Comparison of ENCODE assay signal across 9 mouse cellular contexts in the genomic region with DNA sequence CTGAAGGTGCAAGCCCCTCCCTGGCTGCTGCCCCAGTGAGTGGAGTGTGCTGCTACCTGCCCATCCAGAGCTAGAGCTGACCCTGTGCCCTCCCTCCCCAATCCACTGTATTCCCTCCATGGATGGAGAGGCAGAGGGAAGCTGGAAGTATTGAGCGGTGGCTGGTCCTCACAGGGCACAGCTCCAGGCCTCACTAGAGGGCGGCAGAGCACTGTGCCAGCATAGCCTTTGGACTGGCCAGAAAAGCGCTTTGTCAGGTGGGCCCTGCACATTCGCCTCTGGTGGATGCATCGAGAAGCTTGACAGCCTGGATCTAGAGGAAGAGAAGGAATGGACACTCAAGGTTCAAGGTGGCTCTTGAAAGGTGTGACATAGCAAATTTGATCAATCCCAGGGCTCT. TPM values are rescaled to one million over a fixed set of nuclear protein-coding genes. Genes with fewer than 3 reads are reported as not detected.
DNase-seq lines count a peak whose midpoint lies in the region; ATAC-seq lines count a peak whose summit lies in the region.
"Had no signal": no experiment of that assay in that cellular context is flagged by ENCODE, and none has a peak within 500 bp of the region (broad histone marks: within the 10 kb centered on the region; RNA-seq: fewer than 3 reads in every experiment).

No protein-coding gene starts in this region.

- intact Hi-C loops in gastrocnemius, postnatal 14 days (cut with DNase I; ENCODE audit: low total_unique reads) = no loop called here

- H3K27me3 ChIP-seq in limb, embryonic 11.5 days (ENCODE audit: control insufficient read depth, insufficient read depth, low read length) = no peaks in the 10 kb centered on the region
- H3K27me3 ChIP-seq in midbrain, embryonic 13.5 days = no peaks in the 10 kb centered on the region
- H3K27me3 ChIP-seq in splenic B cell, adult 2 months (ENCODE audit: control insufficient read depth, insufficient read depth, low read length, poor library complexity, severe bottlenecking) = no peaks in the 10 kb centered on the region

- DNase-seq in gastrocnemius, adult 18-20 months (ENCODE audit: low spot score) = peak; percentile 16
- no peak for DNase-seq in gastrocnemius, postnatal 25 days
- DNase-seq in cerebellum, postnatal 36 days = peak; percentile 54 to 65
- peak; percentile 45 for DNase-seq in gastrocnemius, postnatal 14 days
- peak; percentile 72 for DNase-seq in kidney, adult 18-20 months
- DNase-seq in limb, embryonic 11.5 days (ENCODE audit: low spot score) = peak; percentile 82
- peak; percentile 65 for DNase-seq in splenic B cell, adult 2 months (ENCODE audit: low read depth, low spot score)

- H3K27ac ChIP-seq in limb, embryonic 11.5 days (replicated peaks; ENCODE audit: low read depth, low read length) = no peak overlapping the region
- H3K27ac ChIP-seq in midbrain, embryonic 13.5 days = no peak overlapping the region

- 10% methylated on average over 5 of the region's 5 CpGs for WGBS in limb, embryonic 11.5 days
- 10% methylated on average over 5 of the region's 5 CpGs for WGBS in midbrain, embryonic 13.5 days

- H3K4me2 ChIP-seq in limb, embryonic 11.5 days (ENCODE audit: low read depth, severe bottlenecking) = no peak overlapping the region
- H3K4me2 ChIP-seq in midbrain, embryonic 13.5 days (replicated peaks) = no peak overlapping the region

- no peak overlapping the region for H3K4me3 ChIP-seq in limb, embryonic 11.5 days (ENCODE audit: low read depth, low read length)
- no peak overlapping the region for H3K4me3 ChIP-seq in midbrain, embryonic 13.5 days (replicated peaks)

- ATAC-seq in limb, embryonic 11.5 days (ENCODE audit: insufficient number of reproducible peaks, low FRiP score, low TSS enrichment, low read depth) = peak; percentile 79; the same call in 1 of the 2 replicates
- ATAC-seq in midbrain, embryonic 13.5 days = peak; percentile 91

- no peaks in the 10 kb centered on the region for H3K4me1 ChIP-seq in limb, embryonic 11.5 days (ENCODE audit: control insufficient read depth, insufficient read depth, low read length)
- H3K4me1 ChIP-seq in midbrain, embryonic 13.5 days (replicated peaks) = no peaks in the 10 kb centered on the region

- H3K9me3 ChIP-seq in limb, embryonic 11.5 days (ENCODE audit: control insufficient read depth, low read length) = no peaks in the 10 kb centered on the region
- no peaks in the 10 kb centered on the region for H3K9me3 ChIP-seq in midbrain, embryonic 13.5 days

- H3K36me3 ChIP-seq in limb, embryonic 11.5 days (ENCODE audit: control insufficient read depth, insufficient read depth, low read length) = no peaks in the 10 kb centered on the region
- no peaks in the 10 kb centered on the region for H3K36me3 ChIP-seq in midbrain, embryonic 13.5 days
- no peaks in the 10 kb centered on the region for H3K36me3 ChIP-seq in splenic B cell, adult 2 months (ENCODE audit: control insufficient read depth, insufficient read depth, low read length, poor library complexity, severe bottlenecking)

- no peak overlapping the region for H3K9ac ChIP-seq in limb, embryonic 11.5 days (ENCODE audit: low read length)
- no peak overlapping the region for H3K9ac ChIP-seq in midbrain, embryonic 13.5 days (replicated peaks)

RNA-seq across cellular contexts. Expression of a gene that starts 9.6 kb away (rescaled TPM):
- not detected for total RNA-seq in gastrocnemius, adult 18-20 months (2021)
- total RNA-seq in gastrocnemius, postnatal 25 days (2021) = not detected
- not detected for total RNA-seq in gastrocnemius, postnatal 14 days (2021)
- not detected in 2 replicates for polyA plus RNA-seq in limb, embryonic 11.5 days (2014; fragmentation: Nextera tagmentation; extraction: Ambion mirVana)
- polyA plus RNA-seq in midbrain, embryonic 13.5 days (2015; fragmentation: Nextera tagmentation; extraction: Ambion mirVana) = 0.23 TPM in 1 of 2 replicates, not detected in the other
- polyA plus RNA-seq: C2C12 had no signal

RNA-seq across cellular contexts. Expression of a gene that starts 27.0 kb away (rescaled TPM):
- total RNA-seq in gastrocnemius, adult 18-20 months (2021) = 1 to 10 TPM in 1 of 2 experiments, not detected in 1; 1.1 TPM
- not detected for total RNA-seq in gastrocnemius, postnatal 25 days (2021)
- not detected for total RNA-seq in gastrocnemius, postnatal 14 days (2021)
- 0.44 and 0.69 TPM in 2 replicates for polyA plus RNA-seq in limb, embryonic 11.5 days (2014; fragmentation: Nextera tagmentation; extraction: Ambion mirVana)
- 1.4 TPM in 1 of 2 replicates, not detected in the other for polyA plus RNA-seq in midbrain, embryonic 13.5 days (2015; fragmentation: Nextera tagmentation; extraction: Ambion mirVana)
- polyA plus RNA-seq: C2C12 had no signal

RNA-seq across cellular contexts. Expression of a gene that starts 32.2 kb away (rescaled TPM):
- total RNA-seq in gastrocnemius, adult 18-20 months (2021) = under 1 TPM; 0.46 to 0.47 TPM
- under 1 TPM; 0.92 to 0.94 TPM for total RNA-seq in gastrocnemius, postnatal 25 days (2021)
- 1 to 10 TPM; 1.9 to 2.6 TPM for total RNA-seq in gastrocnemius, postnatal 14 days (2021)
- polyA plus RNA-seq in limb, embryonic 11.5 days (2014; fragmentation: Nextera tagmentation; extraction: Ambion mirVana) = 9.8 and 12.1 TPM in 2 replicates
- 1.3 and 2.1 TPM in 2 replicates for polyA plus RNA-seq in midbrain, embryonic 13.5 days (2015; fragmentation: Nextera tagmentation; extraction: Ambion mirVana)
